Mouse (Mus musculus): Measurements from ENCODE around the gene Hyal2.

DNA sequence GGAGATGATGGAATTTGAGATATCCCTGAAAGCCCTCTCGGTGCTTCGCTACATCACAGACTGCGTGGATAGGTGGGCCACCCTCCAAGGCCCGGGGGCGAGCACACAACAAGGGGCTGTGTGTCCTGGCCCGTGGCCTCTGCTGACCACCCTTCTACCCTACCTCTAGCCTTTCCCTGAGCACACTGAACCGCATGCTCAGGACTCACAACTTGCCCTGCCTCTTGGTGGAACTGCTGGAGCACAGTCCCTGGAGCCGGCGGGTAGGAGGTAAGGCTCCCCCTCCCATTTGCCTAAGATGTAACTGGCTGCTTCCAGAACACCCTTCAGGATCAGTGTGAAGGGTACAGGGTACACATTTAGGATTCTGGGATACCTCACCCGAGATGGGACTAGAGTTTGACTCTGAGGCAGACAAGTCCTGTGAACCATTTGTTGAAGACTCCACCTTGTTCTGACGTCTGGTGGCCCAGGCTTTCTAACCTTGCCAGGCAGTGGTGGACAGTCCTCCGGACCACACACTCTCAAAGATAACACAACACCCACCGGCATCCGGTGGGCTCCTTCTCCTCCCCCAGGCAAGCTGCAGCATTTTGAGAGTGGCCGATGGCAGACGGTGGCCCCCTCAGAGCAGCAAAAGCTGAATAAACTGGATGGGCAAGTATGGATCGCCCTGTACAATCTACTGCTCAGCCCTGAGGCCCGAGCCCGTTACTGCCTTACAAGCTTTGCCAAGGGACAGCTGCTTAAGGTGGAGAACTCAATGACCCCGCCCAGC lies 18.3 kb upstream of the Hyal2 start:
- TF ChIP-seq GATA1 (IDR thresholded peaks at IDR 0.05; ENCODE audit: low read depth, low read length) (no peak), CTCF (IDR thresholded peaks at IDR 0.05 in 2 of 3, conservative IDR thresholded peaks at IDR 0.05 in 1 of 3; ENCODE audit: control insufficient read depth in 1 of 3, insufficient read depth in 1 of 3, low read depth in 2 of 3, low read length in 3 of 3, poor library complexity in 1 of 3, severe bottlenecking in 1 of 3) (no peak), POLR2A (IDR thresholded peaks at IDR 0.05; ENCODE audit: control insufficient read depth in 1 of 2, insufficient read depth in 1 of 2, low read depth in 1 of 2, low read length in 2 of 2, poor library complexity in 1 of 2) (no peak), TAL1 (IDR thresholded peaks at IDR 0.05; ENCODE audit: low read length) (no peak), POLR2AphosphoS5 (IDR thresholded peaks at IDR 0.05; ENCODE audit: borderline replicate concordance, low read depth, low read length) (no peak), BHLHE40 (IDR thresholded peaks at IDR 0.05; ENCODE audit: borderline replicate concordance, low read depth, low read length) (no peak), GABPA (IDR thresholded peaks at IDR 0.05; ENCODE audit: low read depth, low read length) (no peak), ZNF384 (IDR thresholded peaks at IDR 0.05; ENCODE audit: low read depth, low read length) (no peak), MAZ (IDR thresholded peaks at IDR 0.05; ENCODE audit: low read depth, low read length) (no peak)

Data from MEL (cell line).